Mouse (Mus musculus): ENCODE results near the gene Pi16.

GRCm38 (mm10) chr17:29340406-29341261, 23.2 kb downstream of the Pi16 start:
- no peak for TF ChIP-seq CTCF (IDR thresholded peaks at IDR 0.05; ENCODE audit: low read depth, low read length)
- no peak for TF ChIP-seq POLR2A (IDR thresholded peaks at IDR 0.05; ENCODE audit: extremely low read depth, insufficient read depth, low read length)

Measured in liver, adult 2 months (tissue).